Mouse (Mus musculus) Muller cell, postnatal 12 days (primary cell): ENCODE data around the gene Dclre1c.
"Not testable (repeated sequence)": the region's sequence is repeated elsewhere in the genome, so short reads cannot be mapped to it uniquely, and the experiment has no call there.

Experiments used
- DNase-seq: peaks from one replicate; pipeline ENCODE4 v3.0.0-alpha.2; 2015; ENCODE audit errors: inconsistent ontology term

Dclre1c gene

GRCm38 (mm10) chr2:3423841-3424578 is at the start of gene Dclre1c:
Gene Dclre1c (plus strand): TSS chr2:3424131.
- DNase-seq = peak; percentile 92

- no peak for DNase-seq
Observed at GRCm38 (mm10) chr2:3387105-3387860, 36.6 kb upstream of the Dclre1c start.

- no peak for DNase-seq
Observed at GRCm38 (mm10) chr2:3391945-3392344, 32.0 kb upstream of the Dclre1c start.

GRCm38 (mm10) chr2:3397110-3397509 is 26.8 kb upstream of the Dclre1c start, which contains the start of gene Olah:
Gene Olah (minus strand): TSS chr2:3397210.
- not testable (repeated sequence) for DNase-seq

- no peak for DNase-seq
Observed at GRCm38 (mm10) chr2:3405981-3406380, 17.9 kb upstream of the Dclre1c start.

GRCm38 (mm10) chr2:3407756-3408155 is 16.2 kb upstream of the Dclre1c start:
- no peak for DNase-seq

- peak; percentile 36 for DNase-seq
Observed at GRCm38 (mm10) chr2:3414241-3414640, 9.7 kb upstream of the Dclre1c start.

GRCm38 (mm10) chr2:3415676-3416075 is 8.3 kb upstream of the Dclre1c start:
- no peak for DNase-seq

GRCm38 (mm10) chr2:3418883-3419431 is 5.0 kb upstream of the Dclre1c start:
- DNase-seq = peak; percentile 97

- DNase-seq = peak; percentile 43
Observed at GRCm38 (mm10) chr2:3420157-3420556, 3.8 kb upstream of the Dclre1c start.

- DNase-seq = no peak
Observed at GRCm38 (mm10) chr2:3422548-3422947, 1.4 kb upstream of the Dclre1c start, which contains the start of gene Meig1. Gene Meig1 (minus strand): TSS chr2:3422648.

- DNase-seq = no peak
Observed at GRCm38 (mm10) chr2:3424579-3424910, 614 bp downstream of the Dclre1c start.

GRCm38 (mm10) chr2:3430956-3431355 is 7.0 kb downstream of the Dclre1c start:
- DNase-seq = no peak

GRCm38 (mm10) chr2:3435369-3436061 is 11.6 kb downstream of the Dclre1c start:
- DNase-seq = no peak

GRCm38 (mm10) chr2:3437956-3438355 is 14.0 kb downstream of the Dclre1c start:
- no peak for DNase-seq

GRCm38 (mm10) chr2:3444206-3444605 is 20.3 kb downstream of the Dclre1c start:
- DNase-seq = no peak

- no peak for DNase-seq
Observed at GRCm38 (mm10) chr2:3445984-3446383, 22.1 kb downstream of the Dclre1c start.

- DNase-seq = no peak
Observed at GRCm38 (mm10) chr2:3449431-3449830, 25.5 kb downstream of the Dclre1c start.

GRCm38 (mm10) chr2:3453096-3453495 is 29.2 kb downstream of the Dclre1c start:
- DNase-seq = no peak

- DNase-seq = no peak
Observed at GRCm38 (mm10) chr2:3456590-3456989, 32.7 kb downstream of the Dclre1c start.

- no peak for DNase-seq
Observed at GRCm38 (mm10) chr2:3473891-3474290, 50.0 kb downstream of the Dclre1c start.

GRCm38 (mm10) chr2:3474361-3474805 is 50.5 kb downstream of the Dclre1c start:
- DNase-seq = peak; percentile 67
